Mouse (Mus musculus) lung, embryonic 16.5 days (tissue): ENCODE results near the gene Dpagt1. TPM values are rescaled to one million over a fixed set of nuclear protein-coding genes. Genes with fewer than 3 reads are reported as not detected.

ENCODE experiments used
- ATAC-seq: fragments of 200-750 bp; cut with Nextera tagmentation; 2 replicates; pipeline ENCODE4 v1.8.0; 2017; ENCODE audit warnings: low read depth, mild to moderate bottlenecking, moderate library complexity
- H3K27ac ChIP-seq: fragments of 300-500 bp; sonication (generic); 2 replicates; pipeline ENCODE4 v1.5.1; 2014; ENCODE audit warnings: mild to moderate bottlenecking, control low read depth, low read length
- H3K27me3 ChIP-seq: fragments of 300-500 bp; sonication (generic); 2 replicates; pipeline ENCODE4 v1.6.1; 2014; ENCODE audit warnings: low read depth, low read length, mixed read lengths; ENCODE audit not compliant: control insufficient read depth, insufficient read depth
- H3K36me3 ChIP-seq: fragments of 300-500 bp; sonication (generic); 2 replicates; pipeline ENCODE4 v1.6.1; 2014; ENCODE audit warnings: low read length; ENCODE audit not compliant: control insufficient read depth, insufficient read depth
- H3K4me1 ChIP-seq: fragments of 300-500 bp; sonication (generic); replicated peaks from 2 replicates; pipeline ENCODE4 v1.6.1; 2014; ENCODE audit warnings: low read length, mixed read lengths; ENCODE audit not compliant: control insufficient read depth, insufficient read depth
- H3K4me2 ChIP-seq: fragments of 300-500 bp; sonication (generic); 2 replicates; pipeline ENCODE4 v1.6.1; 2014; ENCODE audit warnings: low read depth, low read length, control low read depth
- H3K4me3 ChIP-seq: fragments of 300-500 bp; sonication (generic); 2 replicates; pipeline ENCODE4 v1.5.1; 2014; ENCODE audit warnings: mild to moderate bottlenecking, low read length, control low read depth
- H3K9ac ChIP-seq: fragments of 300-500 bp; sonication (generic); 2 replicates; pipeline ENCODE4 v1.6.1; 2014; ENCODE audit warnings: low read length, control low read depth
- H3K9me3 ChIP-seq: fragments of 300-500 bp; sonication (generic); 2 replicates; pipeline ENCODE4 v1.6.1; 2016; ENCODE audit warnings: low read length; ENCODE audit not compliant: control insufficient read depth
- WGBS: fragments of 180-500 bp; shearing (Covaris S2); extraction: QIAGEN DNeasy Blood & Tissue Kit; methylation state at CpG from one replicate; pipeline ENCODE4 v1.1.7; 2014; 5-methylcytosine and 5-hydroxymethylcytosine counted together
- polyA plus RNA-seq: library from polyadenylated mRNA; unstranded; fragments of >200 nt; fragmentation: Nextera tagmentation; extraction: Ambion mirVana; gene quantifications from 2 replicates; pipeline ENCODE4 v1.2.1, GENCODE M21; 2015

Gene Dpagt1
- polyA plus RNA-seq, 1 experiment from 2014 or later: 42.3 TPM

GRCm38 (mm10) chr9:44342173-44342572 is 16.4 kb downstream of the Dpagt1 start:
- Histone ChIP-seq H3K4me3 (no peak overlapping the region), H3K9ac (0 out of 2 replicates have a peak overlapping the region, but pooled peaks have one; percentile 93)

GRCm38 (mm10) chr9:44342605-44343004 is 16.8 kb downstream of the Dpagt1 start:
- no peak overlapping the region for H3K27ac ChIP-seq
- H3K27me3 ChIP-seq: no peaks in the 10 kb centered on the region
- H3K9ac ChIP-seq: peak overlapping the region; percentile 93
- peak overlapping the region; percentile 94; the same call in 1 of the 2 replicates for H3K4me3 ChIP-seq
- peaks cover 18% of the 10 kb centered on the region for H3K4me1 ChIP-seq
- H3K36me3 ChIP-seq: peaks cover 18% of the 10 kb centered on the region
- ATAC-seq: no peak
- 78% methylated on average over 1 of the region's 1 CpGs for WGBS
- H3K4me2 ChIP-seq: peak overlapping the region; percentile 74
- H3K9me3 ChIP-seq: no peaks in the 10 kb centered on the region

More at GRCm38 (mm10) chr9:44342173-44342572, 16.4 kb downstream of the Dpagt1 start:
- H3K36me3 ChIP-seq: peaks cover 13% of the 10 kb centered on the region
- ATAC-seq: no peak
- H3K4me1 ChIP-seq: peaks cover 23% of the 10 kb centered on the region
- no peaks in the 10 kb centered on the region for H3K27me3 ChIP-seq
- no peak overlapping the region for H3K27ac ChIP-seq
- H3K9me3 ChIP-seq: no peaks in the 10 kb centered on the region
- 57% methylated on average over 3 of the region's 3 CpGs for WGBS
- no peak overlapping the region for H3K4me2 ChIP-seq

GRCm38 (mm10) chr9:44343290-44343689 is 17.5 kb downstream of the Dpagt1 start:
- Histone ChIP-seq H3K27me3 (no peaks in the 10 kb centered on the region), H3K4me2 (peak overlapping the region; percentile 74), H3K27ac (peak overlapping the region; percentile 99), H3K4me1 (peaks cover 16% of the 10 kb centered on the region), H3K9ac (peak overlapping the region; percentile 93), H3K4me3 (peak overlapping the region; percentile 94), H3K9me3 (no peaks in the 10 kb centered on the region), H3K36me3 (peaks cover 24% of the 10 kb centered on the region)
- peak; percentile 18; the same call in 1 of the 2 replicates for ATAC-seq
- 3% methylated on average over 6 of the region's 6 CpGs for WGBS

- WGBS: under 1% methylated on average over 39 of the region's 39 CpGs
- ATAC-seq: peak; percentile 97
Measured at GRCm38 (mm10) chr9:44343781-44344421, 18.1 kb downstream of the Dpagt1 start, which contains the start of gene Hmbs. Gene Hmbs, minus strand, starts transcription at chr9:44344228.

GRCm38 (mm10) chr9:44345570-44346433 is 20.0 kb downstream of the Dpagt1 start:
- 76% methylated on average over 6 of the region's 6 CpGs for WGBS
- peaks cover 32% of the 10 kb centered on the region for H3K36me3 ChIP-seq

More at GRCm38 (mm10) chr9:44343781-44344421, 18.1 kb downstream of the Dpagt1 start, which contains the start of gene Hmbs:
- H3K4me2 ChIP-seq: peak within 1 kb of the TSS; percentile 74
- peak within 1 kb of the TSS; percentile 94 for H3K4me3 ChIP-seq
- H3K27me3 ChIP-seq: no peaks in the 10 kb centered on the region
- H3K9ac ChIP-seq: peak within 1 kb of the TSS; percentile 93
- H3K4me1 ChIP-seq: peaks cover 16% of the 10 kb centered on the region
- peak within 1 kb of the TSS; percentile 99 for H3K27ac ChIP-seq
- H3K36me3 ChIP-seq: peaks cover 25% of the 10 kb centered on the region
- no peaks in the 10 kb centered on the region for H3K9me3 ChIP-seq

GRCm38 (mm10) chr9:44347166-44347565 is 21.3 kb downstream of the Dpagt1 start:
- H3K9ac ChIP-seq: no peak overlapping the region
- H3K9me3 ChIP-seq: no peaks in the 10 kb centered on the region

More at GRCm38 (mm10) chr9:44345570-44346433, 20.0 kb downstream of the Dpagt1 start:
- no peak overlapping the region for H3K4me2 ChIP-seq
- no peaks in the 10 kb centered on the region for H3K27me3 ChIP-seq
- no peaks in the 10 kb centered on the region for H3K9me3 ChIP-seq
- no peak overlapping the region for H3K9ac ChIP-seq
- no peak overlapping the region for H3K27ac ChIP-seq
- ATAC-seq: no peak
- H3K4me3 ChIP-seq: no peak overlapping the region
- peaks cover 16% of the 10 kb centered on the region for H3K4me1 ChIP-seq

GRCm38 (mm10) chr9:44347621-44348020 is 21.8 kb downstream of the Dpagt1 start:
- ATAC-seq: no peak
- no peak overlapping the region for H3K4me2 ChIP-seq
- H3K27me3 ChIP-seq: no peaks in the 10 kb centered on the region
- no peak overlapping the region for H3K27ac ChIP-seq
- WGBS: 77% methylated on average over 4 of the region's 4 CpGs
- no peak overlapping the region for H3K9ac ChIP-seq
- H3K4me1 ChIP-seq: peaks cover 11% of the 10 kb centered on the region
- peaks cover 44% of the 10 kb centered on the region for H3K36me3 ChIP-seq
- no peak overlapping the region for H3K4me3 ChIP-seq
- no peaks in the 10 kb centered on the region for H3K9me3 ChIP-seq

More at GRCm38 (mm10) chr9:44347166-44347565, 21.3 kb downstream of the Dpagt1 start:
- peaks cover 16% of the 10 kb centered on the region for H3K4me1 ChIP-seq
- H3K27me3 ChIP-seq: no peaks in the 10 kb centered on the region
- H3K4me2 ChIP-seq: no peak overlapping the region
- no peak for ATAC-seq
- WGBS: 96% methylated on average over 9 of the region's 9 CpGs
- H3K4me3 ChIP-seq: no peak overlapping the region
- H3K27ac ChIP-seq: no peak overlapping the region
- H3K36me3 ChIP-seq: peaks cover 40% of the 10 kb centered on the region

- Histone ChIP-seq H3K4me2 (no peak overlapping the region), H3K4me1 (peaks cover 4% of the 10 kb centered on the region; the same call in 1 of the 2 replicates), H3K4me3 (no peak overlapping the region), H3K27ac (no peak overlapping the region), H3K36me3 (peaks cover 52% of the 10 kb centered on the region), H3K27me3 (no peaks in the 10 kb centered on the region), H3K9me3 (no peaks in the 10 kb centered on the region), H3K9ac (no peak overlapping the region)
- ATAC-seq: no peak
- WGBS: 98% methylated on average over 4 of the region's 4 CpGs
Measured at GRCm38 (mm10) chr9:44348546-44348945, 22.7 kb downstream of the Dpagt1 start.

GRCm38 (mm10) chr9:44351396-44351795 is 25.6 kb downstream of the Dpagt1 start:
- Histone ChIP-seq H3K4me1 (no peaks in the 10 kb centered on the region), H3K9me3 (no peaks in the 10 kb centered on the region), H3K9ac (no peak overlapping the region), H3K4me3 (no peak overlapping the region), H3K27me3 (no peaks in the 10 kb centered on the region), H3K36me3 (peaks cover 78% of the 10 kb centered on the region), H3K4me2 (no peak overlapping the region), H3K27ac (no peak overlapping the region)
- WGBS: 92% methylated on average over 4 of the region's 4 CpGs
- no peak for ATAC-seq
